Mouse (Mus musculus) CD8-positive naive resting alpha-beta T cell, adult 2 months (primary cell): ENCODE results near the gene Slit3.

Source experiments
- DNase-seq, 2 experiments: peaks; one replicate each; pipeline ENCODE4 v3.0.0; 2022; ENCODE audit warnings: low read depth in 2 of 2, low spot score in 2 of 2

Slit3 gene

GRCm38 (mm10) chr11:35507781-35508390 lies 386.9 kb downstream of the Slit3 start:
- no peak for DNase-seq

GRCm38 (mm10) chr11:35512686-35513085 lies 391.7 kb downstream of the Slit3 start:
- no peak for DNase-seq

GRCm38 (mm10) chr11:35513343-35513742 lies 392.3 kb downstream of the Slit3 start:
- DNase-seq = no peak

- DNase-seq = no peak
Observed at GRCm38 (mm10) chr11:35522802-35523452, 401.9 kb downstream of the Slit3 start.

GRCm38 (mm10) chr11:35523773-35524172 lies 402.7 kb downstream of the Slit3 start:
- no peak for DNase-seq

GRCm38 (mm10) chr11:35526219-35526762 lies 405.3 kb downstream of the Slit3 start:
- no peak for DNase-seq

- no peak for DNase-seq
Observed at GRCm38 (mm10) chr11:35527816-35528462, 406.9 kb downstream of the Slit3 start.

- no peak for DNase-seq
Observed at GRCm38 (mm10) chr11:35535027-35535426, 414.0 kb downstream of the Slit3 start.

- DNase-seq = no peak
Observed at GRCm38 (mm10) chr11:35537128-35538088, 416.4 kb downstream of the Slit3 start.

- no peak for DNase-seq
Observed at GRCm38 (mm10) chr11:35542731-35543130, 421.7 kb downstream of the Slit3 start.

GRCm38 (mm10) chr11:35544112-35545064 lies 423.4 kb downstream of the Slit3 start:
- no peak for DNase-seq

- DNase-seq = no peak
Observed at GRCm38 (mm10) chr11:35546081-35546822, 425.2 kb downstream of the Slit3 start.

GRCm38 (mm10) chr11:35550036-35550435 lies 429.0 kb downstream of the Slit3 start:
- no peak for DNase-seq

GRCm38 (mm10) chr11:35556192-35556591 lies 435.2 kb downstream of the Slit3 start:
- no peak for DNase-seq

- DNase-seq = no peak
Observed at GRCm38 (mm10) chr11:35557476-35557875, 436.5 kb downstream of the Slit3 start.

GRCm38 (mm10) chr11:35558311-35558710 lies 437.3 kb downstream of the Slit3 start:
- no peak for DNase-seq

- no peak for DNase-seq
Observed at GRCm38 (mm10) chr11:35559386-35559785, 438.4 kb downstream of the Slit3 start.

- DNase-seq = no peak
Observed at GRCm38 (mm10) chr11:35561760-35562159, 440.7 kb downstream of the Slit3 start.

- DNase-seq = no peak
Observed at GRCm38 (mm10) chr11:35565322-35565721, 444.3 kb downstream of the Slit3 start.
